Mouse (Mus musculus) heart, embryonic 16.5 days (tissue): ENCODE measurements around the gene Chml. TPM values are rescaled to one million over a fixed set of nuclear protein-coding genes. Genes with fewer than 3 reads are reported as not detected.

Source experiments
- ATAC-seq: fragments of 200-750 bp; cut with Nextera tagmentation; replicated peaks from 2 replicates; pipeline ENCODE4 v1.8.0; 2017; ENCODE audit warnings: moderate number of reproducible peaks; ENCODE audit not compliant: insufficient read depth, low FRiP score; ENCODE audit errors: extremely low read depth
- H3K27ac ChIP-seq: fragments of 300-500 bp; sonication (generic); 2 replicates; pipeline ENCODE4 v1.5.1; 2014; ENCODE audit warnings: mild to moderate bottlenecking, low read length, control low read depth, moderate library complexity
- H3K27me3 ChIP-seq: fragments of 300-500 bp; sonication (generic); 2 replicates; pipeline ENCODE4 v1.6.1; 2014; ENCODE audit warnings: low read length, mixed read lengths; ENCODE audit not compliant: control insufficient read depth, insufficient read depth
- H3K36me3 ChIP-seq: fragments of 300-500 bp; sonication (generic); 2 replicates; pipeline ENCODE4 v1.6.1; 2014; ENCODE audit not compliant: control insufficient read depth, insufficient read depth
- H3K4me1 ChIP-seq: fragments of 300-500 bp; sonication (generic); 2 replicates; pipeline ENCODE4 v1.6.1; 2014; ENCODE audit warnings: low read length, mixed read lengths; ENCODE audit not compliant: control insufficient read depth, insufficient read depth
- H3K4me2 ChIP-seq: fragments of 300-500 bp; sonication (generic); 2 replicates; pipeline ENCODE4 v1.6.1; 2014; ENCODE audit warnings: low read depth, mild to moderate bottlenecking, control low read depth, low read length
- H3K4me3 ChIP-seq: fragments of 300-500 bp; sonication (generic); 2 replicates; pipeline ENCODE4 v1.5.1; 2014; ENCODE audit warnings: mild to moderate bottlenecking, control low read depth, low read length
- H3K9ac ChIP-seq: fragments of 300-500 bp; sonication (generic); 2 replicates; pipeline ENCODE4 v1.6.1; 2014; ENCODE audit warnings: low read length, control low read depth
- H3K9me3 ChIP-seq: fragments of 300-500 bp; sonication (generic); replicated peaks from 2 replicates; pipeline ENCODE4 v1.6.1; 2016; ENCODE audit warnings: low read length; ENCODE audit not compliant: control insufficient read depth
- WGBS: fragments of 180-500 bp; shearing (Covaris S2); extraction: QIAGEN DNeasy Blood & Tissue Kit; methylation state at CpG from one replicate; pipeline ENCODE4 v1.1.7; 2014; 5-methylcytosine and 5-hydroxymethylcytosine counted together
- polyA plus RNA-seq: library from polyadenylated mRNA; unstranded; fragments of >200 nt; fragmentation: Nextera tagmentation; extraction: Ambion mirVana; gene quantifications from 2 replicates; pipeline ENCODE4 v1.2.1, GENCODE M21; 2015

The Chml gene
- polyA plus RNA-seq = 3.0 and 3.8 TPM in 2 replicates

GRCm38 (mm10) chr1:175692246-175692996 is at the start of gene Chml, which contains the start of gene Opn3:
Gene Chml, minus strand, starts transcription at chr1:175692901.
Gene Opn3, minus strand, starts transcription at chr1:175692776.
- under 1% methylated on average over 60 of the region's 73 CpGs for WGBS
- H3K9ac ChIP-seq = peak within 1 kb of the TSS; percentile 91
- H3K9me3 ChIP-seq = no peaks in the 10 kb centered on the region
- peak within 1 kb of the TSS; percentile 91 for H3K4me3 ChIP-seq
- ATAC-seq = peak; percentile 96
- no peaks in the 10 kb centered on the region for H3K27me3 ChIP-seq
- peaks cover 21% of the 10 kb centered on the region for H3K4me1 ChIP-seq
- peak within 1 kb of the TSS; percentile 93 for H3K27ac ChIP-seq
- peak within 1 kb of the TSS; percentile 95 for H3K4me2 ChIP-seq
- H3K36me3 ChIP-seq = 0 out of 2 replicates have a peak, but pooled peaks cover 2% of the 10 kb centered on the region

- H3K9ac ChIP-seq = no peak overlapping the region
- H3K36me3 ChIP-seq = no peaks in the 10 kb centered on the region
- no peak overlapping the region for H3K4me2 ChIP-seq
- H3K9me3 ChIP-seq = no peaks in the 10 kb centered on the region
- H3K4me3 ChIP-seq = no peak overlapping the region
- no peak overlapping the region for H3K27ac ChIP-seq
- no peak for ATAC-seq
- H3K27me3 ChIP-seq = no peaks in the 10 kb centered on the region
- no peaks in the 10 kb centered on the region for H3K4me1 ChIP-seq
- WGBS = 26% methylated on average over 7 of the region's 7 CpGs
These were observed 33.1 kb upstream of the Chml start for GRCm38 (mm10) chr1:175725771-175726170.

- 85% methylated on average over 9 of the region's 9 CpGs for WGBS
- no peak for ATAC-seq
- no peak overlapping the region for H3K4me2 ChIP-seq
- H3K9ac ChIP-seq = no peak overlapping the region
- no peaks in the 10 kb centered on the region for H3K27me3 ChIP-seq
- H3K4me1 ChIP-seq = no peaks in the 10 kb centered on the region
- no peaks in the 10 kb centered on the region for H3K36me3 ChIP-seq
- no peak overlapping the region for H3K27ac ChIP-seq
- H3K9me3 ChIP-seq = no peaks in the 10 kb centered on the region
- H3K4me3 ChIP-seq = no peak overlapping the region
These were observed 24.1 kb upstream of the Chml start for GRCm38 (mm10) chr1:175716832-175717231.

- no peak overlapping the region for H3K27ac ChIP-seq
- no peaks in the 10 kb centered on the region for H3K9me3 ChIP-seq
- H3K4me1 ChIP-seq = no peaks in the 10 kb centered on the region
- no peaks in the 10 kb centered on the region for H3K27me3 ChIP-seq
- WGBS = 58% methylated on average over 11 of the region's 11 CpGs
- no peak overlapping the region for H3K9ac ChIP-seq
- no peak overlapping the region for H3K4me3 ChIP-seq
- no peak for ATAC-seq
- H3K4me2 ChIP-seq = no peak overlapping the region
- H3K36me3 ChIP-seq = no peaks in the 10 kb centered on the region
These were observed 19.7 kb upstream of the Chml start for GRCm38 (mm10) chr1:175712338-175712909.

GRCm38 (mm10) chr1:175708013-175708412 is 15.3 kb upstream of the Chml start:
- Histone ChIP-seq H3K4me3 (no peak overlapping the region), H3K36me3 (no peaks in the 10 kb centered on the region), H3K9ac (no peak overlapping the region), H3K27ac (no peak overlapping the region), H3K27me3 (no peaks in the 10 kb centered on the region), H3K4me2 (no peak overlapping the region), H3K4me1 (no peaks in the 10 kb centered on the region), H3K9me3 (no peaks in the 10 kb centered on the region)
- ATAC-seq = no peak

GRCm38 (mm10) chr1:175707599-175707998 is 14.9 kb upstream of the Chml start:
- H3K4me1 ChIP-seq = no peaks in the 10 kb centered on the region
- no peak overlapping the region for H3K27ac ChIP-seq
- H3K27me3 ChIP-seq = no peaks in the 10 kb centered on the region
- no peaks in the 10 kb centered on the region for H3K9me3 ChIP-seq
- WGBS = 69% methylated on average over 5 of the region's 5 CpGs
- H3K36me3 ChIP-seq = no peaks in the 10 kb centered on the region
- no peak overlapping the region for H3K9ac ChIP-seq
- no peak overlapping the region for H3K4me2 ChIP-seq
- no peak overlapping the region for H3K4me3 ChIP-seq
- ATAC-seq = no peak

GRCm38 (mm10) chr1:175701145-175701544 is 8.4 kb upstream of the Chml start:
- Histone ChIP-seq H3K27ac (no peak overlapping the region), H3K4me3 (no peak overlapping the region), H3K9ac (no peak overlapping the region), H3K9me3 (no peaks in the 10 kb centered on the region), H3K4me1 (0 out of 2 replicates have a peak, but pooled peaks cover 2% of the 10 kb centered on the region), H3K4me2 (no peak overlapping the region), H3K27me3 (no peaks in the 10 kb centered on the region), H3K36me3 (no peaks in the 10 kb centered on the region)
- WGBS = 62% methylated on average over 4 of the region's 4 CpGs
- no peak for ATAC-seq

GRCm38 (mm10) chr1:175699796-175700195 is 7.1 kb upstream of the Chml start:
- no peaks in the 10 kb centered on the region for H3K36me3 ChIP-seq
- 0 out of 2 replicates have a peak, but pooled peaks cover 2% of the 10 kb centered on the region for H3K4me1 ChIP-seq
- H3K9me3 ChIP-seq = no peaks in the 10 kb centered on the region
- no peak for ATAC-seq
- no peaks in the 10 kb centered on the region for H3K27me3 ChIP-seq
- 27% methylated on average over 4 of the region's 4 CpGs for WGBS
- no peak overlapping the region for H3K9ac ChIP-seq
- H3K4me3 ChIP-seq = no peak overlapping the region
- no peak overlapping the region for H3K4me2 ChIP-seq
- H3K27ac ChIP-seq = no peak overlapping the region

- Histone ChIP-seq H3K4me3 (no peak overlapping the region), H3K9ac (no peak overlapping the region), H3K36me3 (no peaks in the 10 kb centered on the region), H3K9me3 (no peaks in the 10 kb centered on the region), H3K27me3 (no peaks in the 10 kb centered on the region), H3K27ac (no peak overlapping the region), H3K4me1 (0 out of 2 replicates have a peak, but pooled peaks cover 2% of the 10 kb centered on the region), H3K4me2 (no peak overlapping the region)
- ATAC-seq = no peak
- WGBS = 43% methylated on average over 3 of the region's 3 CpGs
These were observed 6.7 kb upstream of the Chml start for GRCm38 (mm10) chr1:175699375-175699774.
